Mouse (Mus musculus) olfactory bulb, adult 2 months (tissue): ENCODE results near the gene Prkn.

ENCODE experiments used
- CTCF ChIP-seq: fragments of 200-500 bp; IDR thresholded peaks from 2 replicates; pipeline ENCODE4 v1.5.1; 2012; ENCODE audit warnings: low read depth, mild to moderate bottlenecking, low read length, moderate library complexity; ENCODE audit not compliant: insufficient read depth
- POLR2A ChIP-seq: fragments of 200-500 bp; IDR thresholded peaks from 2 replicates; pipeline ENCODE4 v1.6.1; 2012; ENCODE audit warnings: mild to moderate bottlenecking, low read depth, low read length, moderate library complexity; ENCODE audit not compliant: insufficient read depth

GRCm38 (mm10) chr17:11712066-11712465, 871.9 kb downstream of the Prkn start:
- TF ChIP-seq CTCF (no peak), POLR2A (no peak)
